Mouse (Mus musculus) testis, adult 2 months (tissue): Measurements from ENCODE around the gene Megf11. TPM values are rescaled to one million over a fixed set of nuclear protein-coding genes. Genes with fewer than 3 reads are reported as not detected.

Experiments
- H3K27ac ChIP-seq: fragments of 200-500 bp; 2 replicates; pipeline ENCODE4 v1.5.1; 2012; ENCODE audit warnings: low read depth, low read length; ENCODE audit not compliant: control insufficient read depth, insufficient read depth
- H3K27me3 ChIP-seq: fragments of 200-500 bp; 2 replicates; pipeline ENCODE4 v1.6.1; 2012; ENCODE audit warnings: mild to moderate bottlenecking, low read length, moderate library complexity; ENCODE audit not compliant: control insufficient read depth, insufficient read depth
- H3K36me3 ChIP-seq: fragments of 200-500 bp; 2 replicates; pipeline ENCODE4 v1.6.1; 2012; ENCODE audit warnings: mild to moderate bottlenecking, low read length; ENCODE audit not compliant: control insufficient read depth, insufficient read depth
- H3K4me1 ChIP-seq: fragments of 200-500 bp; 2 replicates; pipeline ENCODE4 v1.6.1; 2012; ENCODE audit warnings: low read length; ENCODE audit not compliant: control insufficient read depth, insufficient read depth
- H3K4me3 ChIP-seq: fragments of 200-500 bp; 2 replicates; pipeline ENCODE4 v1.5.1; 2012; ENCODE audit warnings: low read depth, mild to moderate bottlenecking, low read length, moderate library complexity, mixed read lengths; ENCODE audit not compliant: control insufficient read depth
- CTCF ChIP-seq: fragments of 200-500 bp; IDR thresholded peaks from 2 replicates; pipeline ENCODE4 v1.5.1; 2012; ENCODE audit warnings: low read depth, mild to moderate bottlenecking, inconsistent platforms, low read length, moderate library complexity; ENCODE audit not compliant: control insufficient read depth, insufficient read depth, insufficient replicate concordance
- POLR2A ChIP-seq: fragments of 200-500 bp; IDR thresholded peaks from 2 replicates; pipeline ENCODE4 v1.6.1; 2012; ENCODE audit warnings: low read depth, mild to moderate bottlenecking, inconsistent platforms, low read length, moderate library complexity; ENCODE audit not compliant: control insufficient read depth
- polyA plus RNA-seq: library from polyadenylated mRNA; depleted of rRNA; stranded (reverse); fragments of >200 nt; gene quantifications from 2 replicates; pipeline ENCODE4 v1.2.3, GENCODE M21; 2012

Megf11 gene
- polyA plus RNA-seq, 1 experiment, result 0.30 TPM

GRCm38 (mm10) chr9:64600731-64601130 lies 215.3 kb downstream of the Megf11 start:
- Histone ChIP-seq H3K4me1 (peaks cover 8% of the 10 kb centered on the region), H3K36me3 (no peaks in the 10 kb centered on the region), H3K27ac (no peak overlapping the region), H3K27me3 (no peaks in the 10 kb centered on the region), H3K4me3 (no peak overlapping the region)
- TF ChIP-seq CTCF (no peak), POLR2A (no peak)

DNA sequence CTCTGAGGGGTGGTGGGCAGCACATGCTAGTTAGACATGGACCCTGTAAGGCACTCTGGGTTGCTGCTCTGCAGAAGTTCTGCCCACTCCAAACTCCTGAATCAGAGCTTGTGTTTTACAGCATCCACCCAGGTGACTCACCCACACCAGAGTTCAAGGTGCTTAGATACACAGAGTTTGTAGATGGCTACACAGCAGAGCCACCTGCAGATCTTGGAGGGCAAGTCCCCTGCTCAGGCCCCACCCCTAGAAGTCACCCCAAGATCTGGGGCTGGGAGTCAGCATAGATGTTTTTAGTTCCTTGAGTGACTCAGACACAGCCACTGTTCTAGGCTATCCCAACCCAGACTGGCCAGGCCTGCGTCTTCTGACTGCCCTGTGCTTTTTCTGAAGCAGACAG lies 217.5 kb downstream of the Megf11 start:
- TF ChIP-seq CTCF (no peak), POLR2A (no peak)
- Histone ChIP-seq H3K36me3 (no peaks in the 10 kb centered on the region), H3K4me1 (peaks cover 4% of the 10 kb centered on the region; the same call in 1 of the 2 replicates), H3K27me3 (no peaks in the 10 kb centered on the region), H3K4me3 (no peak overlapping the region), H3K27ac (no peak overlapping the region)

GRCm38 (mm10) chr9:64604217-64604711 lies 218.8 kb downstream of the Megf11 start:
- Histone ChIP-seq H3K27ac (no peak overlapping the region), H3K27me3 (no peaks in the 10 kb centered on the region), H3K4me1 (no peaks in the 10 kb centered on the region), H3K36me3 (no peaks in the 10 kb centered on the region), H3K4me3 (no peak overlapping the region)
- no peak for TF ChIP-seq POLR2A
- no peak for TF ChIP-seq CTCF

DNA sequence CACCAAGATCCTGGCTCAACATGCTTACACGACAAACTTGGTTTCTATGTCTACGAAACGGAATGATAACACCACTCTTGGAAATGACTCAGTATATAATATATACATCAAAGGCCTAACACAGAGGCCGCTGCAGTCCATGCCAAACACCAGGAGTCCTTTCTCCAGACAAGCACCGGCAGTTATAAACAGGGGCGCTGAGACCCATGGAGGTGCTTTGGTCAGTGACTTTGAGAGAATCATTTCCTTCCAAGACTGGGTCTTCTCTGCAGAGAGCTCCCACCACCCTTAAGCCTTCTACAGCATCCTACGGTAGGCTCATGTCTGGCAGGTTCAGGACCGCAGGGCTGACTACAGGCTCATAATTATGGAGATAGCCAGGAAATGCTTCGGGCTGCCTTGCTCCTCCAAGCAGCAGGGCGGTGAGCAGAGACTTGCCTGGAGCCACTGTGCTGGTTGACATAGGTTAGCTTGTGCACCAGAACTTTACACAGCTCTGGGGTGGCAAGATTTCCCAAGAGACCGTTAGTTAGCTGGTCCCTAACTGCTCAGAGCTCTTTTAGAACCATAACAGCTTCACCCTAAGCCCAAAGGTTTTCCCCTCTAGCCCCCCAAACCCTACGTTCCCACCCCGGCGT lies 219.8 kb downstream of the Megf11 start:
- no peak for TF ChIP-seq CTCF
- TF ChIP-seq POLR2A, result no peak
- H3K4me3 ChIP-seq, result no peak overlapping the region
- H3K4me1 ChIP-seq, result no peaks in the 10 kb centered on the region
- no peaks in the 10 kb centered on the region for H3K36me3 ChIP-seq
- H3K27ac ChIP-seq, result no peak overlapping the region
- H3K27me3 ChIP-seq, result no peaks in the 10 kb centered on the region

DNA sequence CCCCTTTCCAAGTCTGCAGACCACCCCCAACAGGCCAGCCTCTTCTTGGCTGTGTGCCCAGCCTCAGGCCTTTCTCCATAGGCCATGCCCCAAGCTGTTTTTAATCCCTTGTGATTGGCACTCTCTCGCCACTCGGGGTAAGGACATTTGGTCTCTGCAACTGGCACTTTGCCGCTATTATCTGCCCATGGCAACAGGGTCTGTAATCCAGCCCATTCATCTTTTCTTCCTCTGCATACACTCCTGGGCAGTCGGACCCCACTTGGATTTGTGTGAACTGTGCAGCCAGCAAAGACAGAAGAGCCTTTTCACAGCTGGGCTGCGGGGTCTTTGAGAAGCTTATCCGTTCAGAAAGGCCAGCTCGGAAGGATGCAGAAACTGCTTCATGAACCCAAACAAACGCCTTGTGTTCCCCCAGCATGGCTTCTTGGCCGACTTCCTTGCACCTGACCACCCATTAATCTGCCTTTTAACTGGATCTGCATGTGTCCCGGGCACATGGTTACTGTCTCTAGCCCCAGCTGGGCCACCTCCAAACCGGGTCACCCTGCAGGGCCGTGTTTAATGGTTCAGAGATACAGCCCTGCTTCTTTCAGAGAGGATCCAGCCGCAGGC lies 220.4 kb downstream of the Megf11 start:
- TF ChIP-seq POLR2A, result no peak
- no peak for TF ChIP-seq CTCF
- H3K36me3 ChIP-seq, result no peaks in the 10 kb centered on the region
- no peaks in the 10 kb centered on the region for H3K27me3 ChIP-seq
- H3K4me3 ChIP-seq, result no peak overlapping the region
- no peaks in the 10 kb centered on the region for H3K4me1 ChIP-seq
- H3K27ac ChIP-seq, result no peak overlapping the region

DNA sequence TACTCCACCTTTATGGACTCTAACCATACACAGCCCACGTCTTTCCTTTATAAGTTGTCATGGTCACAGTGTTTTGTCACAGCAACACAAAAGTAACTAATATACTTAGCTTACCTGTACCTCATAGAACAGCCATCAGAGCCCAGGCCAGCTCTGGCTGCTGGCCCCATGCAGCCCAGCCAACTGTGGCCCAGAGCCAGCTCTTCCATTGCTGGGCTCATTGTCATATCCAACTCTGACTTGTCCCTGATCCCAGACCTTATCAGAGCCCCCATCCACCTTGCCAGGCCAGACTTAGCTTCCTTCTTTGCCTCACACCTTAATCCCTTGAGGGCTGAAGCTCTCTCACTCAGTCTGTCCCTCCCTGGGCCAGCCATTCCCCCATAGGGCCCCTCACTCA lies 221.6 kb downstream of the Megf11 start:
- no peaks in the 10 kb centered on the region for H3K27me3 ChIP-seq
- no peak for TF ChIP-seq POLR2A
- no peak for TF ChIP-seq CTCF
- no peaks in the 10 kb centered on the region for H3K4me1 ChIP-seq
- H3K36me3 ChIP-seq, result no peaks in the 10 kb centered on the region
- H3K27ac ChIP-seq, result no peak overlapping the region
- no peak overlapping the region for H3K4me3 ChIP-seq

GRCm38 (mm10) chr9:64609546-64609945 lies 224.1 kb downstream of the Megf11 start:
- no peak overlapping the region for H3K27ac ChIP-seq
- TF ChIP-seq POLR2A (no peak), CTCF (no peak)
- H3K4me1 ChIP-seq, result no peaks in the 10 kb centered on the region
- H3K27me3 ChIP-seq, result no peaks in the 10 kb centered on the region
- no peak overlapping the region for H3K4me3 ChIP-seq
- no peaks in the 10 kb centered on the region for H3K36me3 ChIP-seq
